Mouse (Mus musculus): ENCODE data around the gene Egln1. TPM values are rescaled to one million over a fixed set of nuclear protein-coding genes. Genes with fewer than 3 reads are reported as not detected.

Egln1 gene
- 10 to 100 TPM; 57.5 to 58.0 TPM for total RNA-seq (2021)
- long read RNA-seq, experiment 1, transcript Egln1-201 (5 exons, 3,594 nt): major isoform, 102 of 122 reads
- long read RNA-seq, experiment 1, partial matches to known transcripts: 2 of 122 reads
- long read RNA-seq, experiment 1, other reads (novel, unspliced or antisense): 18 of 122 reads
- long read RNA-seq, experiment 2, transcript Egln1-201 (5 exons, 3,594 nt): major isoform, 112 of 123 reads
- long read RNA-seq, experiment 2, partial matches to known transcripts: 4 of 123 reads
- long read RNA-seq, experiment 2, other reads (novel, unspliced or antisense): 7 of 123 reads

- DNase-seq (ENCODE audit: low spot score in 2 of 2): peak; percentile 47 to 74
- intact Hi-C loops (cut with DNase I): loop anchor here (2.0 to 5.0 kb wide), 3 partner anchors 52 to 78 kb away; partner anchors contain the start of genes Exoc8, Sprtn and Tsnax
These were observed at the start of gene Egln1 for GRCm38 (mm10) chr8:124949209-124950068. Egln1 (minus strand) TSS chr8:124949324.

GRCm38 (mm10) chr8:124995776-124996175 is 46.7 kb upstream of the Egln1 start:
- intact Hi-C loops (cut with DNase I): no loop called here
- DNase-seq (ENCODE audit: low spot score in 2 of 2): no peak

DNA sequence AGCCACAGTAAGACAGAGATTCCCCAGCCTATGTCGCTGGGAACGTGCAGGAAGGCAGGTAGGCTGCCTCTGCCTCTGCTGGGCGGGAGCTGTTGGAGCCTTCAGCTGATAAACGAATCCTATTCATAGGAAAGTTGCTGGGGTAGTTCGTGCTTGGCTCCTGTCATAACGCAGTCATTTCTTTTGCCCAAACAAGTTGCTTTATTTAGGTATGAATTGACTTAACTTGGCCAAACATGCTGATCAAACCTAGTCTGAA is 42.5 kb upstream of the Egln1 start:
- intact Hi-C loops (cut with DNase I): no loop called here

DNA sequence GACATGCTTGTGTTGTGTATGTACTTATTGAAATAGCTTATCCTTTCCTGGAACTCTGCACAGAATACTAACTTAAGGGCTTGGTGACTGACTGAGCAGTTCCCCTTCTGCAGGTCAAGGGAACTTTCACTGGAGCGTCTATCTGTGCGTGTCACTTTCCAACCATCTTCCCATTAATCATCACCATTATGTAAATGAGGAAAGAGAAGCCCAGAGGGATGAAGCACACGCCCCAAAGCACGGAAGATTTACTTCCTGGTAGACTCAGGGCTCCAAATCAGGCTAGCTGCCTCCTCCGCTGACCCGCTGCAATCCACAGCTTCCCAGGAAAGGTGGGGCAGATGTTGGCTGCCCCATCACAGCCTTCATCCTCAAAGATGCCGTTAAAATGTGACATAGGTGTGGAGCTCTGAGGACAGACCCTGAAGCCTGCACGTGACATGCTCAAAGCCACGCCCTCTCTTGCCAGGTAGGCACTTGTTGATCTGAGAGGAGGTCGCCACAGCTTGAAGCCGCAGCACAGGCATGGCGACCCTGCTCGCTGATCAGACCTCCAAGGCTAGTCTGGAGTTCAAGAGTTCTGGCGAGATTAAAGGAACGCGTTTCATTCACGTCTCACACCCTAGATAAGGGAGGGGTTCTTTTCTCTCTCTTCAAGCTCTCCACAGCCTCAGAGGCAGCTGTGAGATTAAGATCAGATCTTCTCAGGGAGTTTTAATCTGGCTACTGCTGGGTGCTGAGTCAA is 42.0 kb upstream of the Egln1 start:
- no peak for DNase-seq (ENCODE audit: low spot score in 2 of 2)
- intact Hi-C loops (cut with DNase I): no loop called here

More for the DNA sequence above, 42.5 kb upstream of the Egln1 start:
- no peak for DNase-seq (ENCODE audit: low spot score in 2 of 2)

GRCm38 (mm10) chr8:124980828-124981227 is 31.7 kb upstream of the Egln1 start:
- peak in 1 of 2 experiments; percentile 9 for DNase-seq (ENCODE audit: low spot score in 2 of 2)
- intact Hi-C loops (cut with DNase I): no loop called here

- no peak for DNase-seq (ENCODE audit: low spot score in 2 of 2)
- intact Hi-C loops (cut with DNase I): no loop called here
These were observed 30.9 kb upstream of the Egln1 start for GRCm38 (mm10) chr8:124980036-124980435.

DNA sequence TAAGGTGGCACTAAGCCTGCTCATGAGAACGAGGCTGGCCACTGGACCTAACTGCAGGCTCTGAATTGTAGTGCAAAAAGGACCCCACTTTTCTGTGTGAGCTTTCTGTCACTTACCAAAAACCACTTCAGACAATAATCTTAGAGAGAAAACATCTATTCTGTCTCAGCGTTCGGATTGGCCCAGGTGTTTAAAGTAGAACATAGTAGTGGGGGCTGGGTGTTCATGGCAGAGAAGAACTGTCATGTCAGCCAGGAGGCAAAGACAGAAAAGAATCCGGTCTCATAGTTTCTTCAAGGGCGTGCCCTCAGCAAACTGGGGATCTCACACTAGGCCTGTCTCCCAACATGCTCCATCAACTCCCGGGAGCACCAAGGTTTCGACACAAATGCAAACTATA is 28.9 kb upstream of the Egln1 start:
- intact Hi-C loops (cut with DNase I): no loop called here
- no peak for DNase-seq (ENCODE audit: low spot score in 2 of 2)

DNA sequence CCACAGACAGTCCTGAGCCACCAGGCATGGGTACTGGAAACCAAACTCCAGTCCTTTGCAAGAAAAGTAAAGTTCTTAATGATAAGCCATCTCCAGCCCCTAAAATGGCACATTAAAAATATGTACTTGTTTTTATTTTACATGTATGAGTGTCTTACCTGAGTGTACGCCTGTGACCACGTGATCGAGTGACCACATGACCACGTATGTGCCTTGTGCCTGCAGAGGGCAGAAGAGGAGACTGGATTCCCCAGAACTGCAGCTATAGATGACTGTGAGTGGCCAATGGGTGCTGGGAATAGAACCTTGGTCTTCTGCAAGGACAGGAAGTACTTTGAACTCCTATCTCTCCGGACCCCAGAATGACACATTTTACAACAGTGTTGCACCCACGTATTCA is 27.1 kb upstream of the Egln1 start:
- intact Hi-C loops (cut with DNase I): no loop called here
- DNase-seq (ENCODE audit: low spot score in 2 of 2): no peak

DNA sequence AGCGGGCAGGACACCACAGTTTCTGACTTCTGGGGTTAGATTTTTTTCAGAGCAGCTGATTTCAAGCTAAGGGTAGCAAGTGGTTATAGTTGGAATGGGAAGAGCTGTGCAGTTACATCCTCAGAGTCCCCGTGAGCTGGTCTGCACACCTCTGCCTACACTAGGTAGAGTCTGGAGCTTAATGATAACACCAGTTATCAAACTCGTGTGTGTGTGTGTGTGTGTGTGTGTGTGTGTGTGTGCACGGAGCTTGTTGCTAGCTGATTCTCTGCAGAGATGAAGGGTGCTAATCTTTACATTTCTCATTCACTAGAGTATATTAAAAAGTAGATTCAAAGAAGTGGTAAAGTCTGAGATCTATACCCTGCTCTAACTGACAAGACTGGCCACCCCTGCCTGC is 25.1 kb upstream of the Egln1 start:
- no peak for DNase-seq (ENCODE audit: low spot score in 2 of 2)
- intact Hi-C loops (cut with DNase I): no loop called here

DNA sequence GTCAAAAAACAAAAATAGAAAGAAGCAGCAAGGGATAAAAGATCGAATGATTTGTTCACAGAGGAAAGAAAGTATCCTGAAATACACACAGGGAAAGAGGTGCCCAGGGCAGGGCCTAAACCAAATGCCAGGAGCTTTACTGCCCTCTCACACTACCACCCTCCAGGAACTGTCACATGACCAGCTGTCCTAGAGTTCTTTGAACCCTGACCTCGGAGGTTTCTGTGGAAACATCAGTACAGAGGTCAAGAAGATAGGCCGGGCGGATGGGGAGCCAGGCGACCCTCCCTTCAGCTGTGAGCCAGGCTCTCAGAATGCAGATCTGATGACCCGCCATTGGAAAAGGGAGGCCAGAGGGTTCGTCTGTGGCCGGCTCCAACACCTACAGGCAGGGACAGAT is 24.1 kb upstream of the Egln1 start:
- no peak for DNase-seq (ENCODE audit: low spot score in 2 of 2)
- intact Hi-C loops (cut with DNase I): no loop called here

GRCm38 (mm10) chr8:124970312-124970933 is 21.3 kb upstream of the Egln1 start:
- intact Hi-C loops (cut with DNase I): no loop called here
- no peak for DNase-seq (ENCODE audit: low spot score in 2 of 2)

- no peak for DNase-seq (ENCODE audit: low spot score in 2 of 2)
- intact Hi-C loops (cut with DNase I): no loop called here
These were observed 15.8 kb upstream of the Egln1 start for GRCm38 (mm10) chr8:124964966-124965365.

- DNase-seq (ENCODE audit: low spot score in 2 of 2): no peak
- intact Hi-C loops (cut with DNase I): no loop called here
These were observed 14.1 kb upstream of the Egln1 start for GRCm38 (mm10) chr8:124963246-124963645.

GRCm38 (mm10) chr8:124960226-124960880 is 11.2 kb upstream of the Egln1 start:
- intact Hi-C loops (cut with DNase I): no loop called here
- no peak for DNase-seq (ENCODE audit: low spot score in 2 of 2)

DNA sequence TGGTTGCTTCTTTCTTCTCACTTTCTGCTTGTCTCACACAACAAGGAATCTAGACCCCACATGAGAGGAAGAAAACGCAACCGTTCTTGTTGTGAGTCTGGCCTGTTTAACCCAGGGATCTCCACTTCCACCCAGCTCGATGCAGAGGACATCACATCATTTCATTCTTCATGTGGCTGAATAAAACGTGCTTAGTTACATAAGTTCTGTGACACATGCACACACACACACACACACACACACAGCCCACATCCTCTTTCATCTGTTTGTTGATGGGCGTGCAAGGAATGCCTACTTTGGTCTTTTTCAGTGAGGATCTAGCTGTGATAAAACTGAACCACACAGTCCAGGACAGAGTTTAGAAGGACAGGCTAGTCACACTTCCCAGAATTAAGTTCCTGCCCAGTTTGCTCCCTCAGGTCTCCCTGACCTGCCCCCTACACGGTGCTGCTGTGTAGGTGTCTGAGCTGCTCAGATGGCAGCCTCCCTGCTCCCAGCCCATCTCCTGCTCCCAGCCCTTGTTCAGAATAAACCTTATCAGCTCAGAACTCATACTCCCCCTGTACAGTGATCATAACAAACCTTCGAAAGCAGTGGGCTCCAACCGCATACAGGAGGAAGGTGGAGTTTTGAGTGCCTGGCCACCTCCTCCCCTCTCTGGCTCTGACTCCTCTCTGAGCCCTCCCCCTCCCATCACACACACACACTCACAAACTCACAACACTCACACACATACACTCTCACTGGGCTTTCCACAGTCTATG is 10.5 kb upstream of the Egln1 start:
- no peak for DNase-seq (ENCODE audit: low spot score in 2 of 2)
- intact Hi-C loops (cut with DNase I): no loop called here

- DNase-seq (ENCODE audit: low spot score in 2 of 2): no peak
- intact Hi-C loops (cut with DNase I): no loop called here
These were observed 5.5 kb upstream of the Egln1 start for GRCm38 (mm10) chr8:124954572-124955082.

GRCm38 (mm10) chr8:124953188-124953587 is 4.1 kb upstream of the Egln1 start:
- DNase-seq (ENCODE audit: low spot score in 2 of 2): no peak
- intact Hi-C loops (cut with DNase I): no loop called here

DNA sequence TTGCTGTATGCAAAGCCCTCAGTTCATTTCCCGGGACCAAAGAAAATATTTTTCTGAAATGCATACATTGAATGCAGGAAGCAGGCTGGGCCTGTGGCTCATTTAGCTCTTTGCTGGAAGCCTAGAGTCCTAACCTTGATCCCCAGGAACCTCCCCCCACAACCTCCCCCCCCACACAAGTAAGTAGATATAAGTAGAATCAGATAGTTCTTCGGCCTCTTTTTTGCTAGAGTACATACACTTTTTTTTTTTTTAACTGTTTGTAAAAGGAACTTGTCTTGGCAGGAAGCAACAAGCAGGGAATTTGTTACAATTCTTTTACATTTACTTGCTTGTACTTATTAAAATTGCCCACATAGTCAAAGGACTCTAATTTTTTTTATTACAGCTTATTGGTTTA is 1.7 kb upstream of the Egln1 start:
- intact Hi-C loops (cut with DNase I): no loop called here
- no peak for DNase-seq (ENCODE audit: low spot score in 2 of 2)

- no peak for DNase-seq (ENCODE audit: low spot score in 2 of 2)
- intact Hi-C loops (cut with DNase I): no loop called here
These were observed 939 bp upstream of the Egln1 start for GRCm38 (mm10) chr8:124950069-124950456.
